Mouse (Mus musculus): ENCODE data around the gene Opa3.
A peak's percentile ranks its signal among the peaks of the same experiment; 100 is the strongest.

The Opa3 gene

DNA sequence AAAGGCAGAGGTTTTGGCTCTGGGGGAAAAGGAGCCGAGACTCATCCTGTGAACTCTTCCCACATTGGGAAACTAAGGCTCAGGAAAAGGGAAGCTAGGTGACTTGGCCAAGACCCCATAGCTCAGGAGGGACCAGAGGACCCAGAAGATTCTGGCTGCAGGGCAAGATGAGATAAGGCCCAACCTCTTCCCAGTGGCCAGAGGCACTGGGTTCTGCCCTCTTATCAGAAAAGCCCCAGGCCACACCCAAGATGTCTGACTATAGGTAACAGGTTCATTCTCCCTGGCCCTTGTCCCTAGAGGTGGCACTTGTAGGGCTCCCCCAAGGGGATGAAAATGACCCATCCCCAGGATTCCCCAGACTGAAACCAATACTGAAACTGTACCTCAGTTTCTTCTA is 18.7 kb downstream of the Opa3 start:
- DNase-seq (ENCODE audit: low spot score) = peak; percentile 61

DNA sequence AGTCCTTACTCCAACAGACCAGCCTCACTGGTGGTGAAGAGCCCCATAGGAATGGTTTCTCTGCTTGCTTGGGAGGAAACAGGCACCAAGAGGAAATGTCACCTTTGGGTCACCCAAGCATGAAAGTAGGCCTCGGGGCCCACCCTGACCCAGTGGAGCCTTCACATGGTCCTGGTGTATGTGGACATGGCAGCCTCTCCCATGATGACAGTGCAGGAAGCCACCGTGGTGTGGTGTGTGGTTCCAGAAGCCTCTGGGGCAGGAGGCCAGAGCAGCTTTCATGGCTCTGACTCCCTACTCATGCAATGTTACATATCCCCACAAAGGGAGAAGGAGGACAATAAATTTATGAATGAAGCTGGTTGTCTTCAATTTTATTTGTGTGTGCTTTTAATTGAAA is 19.4 kb downstream of the Opa3 start:
- no peak for DNase-seq (ENCODE audit: low spot score)

DNA sequence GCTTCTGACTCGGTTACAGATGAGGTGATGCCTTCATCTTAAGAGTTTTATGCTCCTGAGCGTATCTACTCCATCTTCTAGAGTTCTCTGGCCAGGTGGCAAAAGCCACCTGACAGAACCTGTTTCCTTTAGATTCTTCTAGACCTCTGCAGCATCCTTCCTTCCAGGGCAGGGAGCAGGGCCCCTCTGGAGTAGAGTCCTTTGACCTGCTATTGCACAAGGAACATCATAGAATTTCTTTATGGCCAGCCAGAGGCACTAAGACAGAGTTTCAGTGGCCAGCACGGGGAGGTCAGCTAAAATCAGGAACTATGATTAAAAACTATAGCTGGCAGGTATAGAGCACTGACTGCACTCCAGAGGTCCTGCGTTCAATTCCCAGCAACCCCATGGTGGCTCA is 23.9 kb downstream of the Opa3 start:
- DNase-seq (ENCODE audit: low spot score) = no peak

GRCm38 (mm10) chr7:19253437-19253836 is 25.3 kb downstream of the Opa3 start:
- DNase-seq (ENCODE audit: low spot score) = no peak

GRCm38 (mm10) chr7:19255395-19255794 is 27.3 kb downstream of the Opa3 start:
- no peak for DNase-seq (ENCODE audit: low spot score)

DNA sequence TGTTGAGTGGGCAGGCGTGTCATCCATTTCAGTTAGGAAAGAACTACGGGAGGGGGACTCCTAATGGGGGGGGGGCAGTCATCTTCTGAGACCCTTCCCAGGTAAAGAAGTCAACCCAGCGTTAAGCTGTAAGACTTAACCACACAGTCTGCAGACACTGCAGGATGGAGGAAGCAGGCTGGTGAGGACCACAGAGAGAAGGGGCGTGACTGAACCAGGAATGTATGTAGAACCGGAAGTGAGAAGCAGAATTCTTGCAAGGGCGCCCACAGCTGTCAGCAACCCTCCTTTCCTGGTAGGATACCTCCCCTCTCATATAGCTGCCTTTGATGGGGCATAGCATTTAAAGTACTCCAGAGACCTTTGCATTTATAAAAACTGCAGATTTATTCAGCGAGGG is 28.4 kb downstream of the Opa3 start:
- DNase-seq (ENCODE audit: low spot score) = no peak

DNA sequence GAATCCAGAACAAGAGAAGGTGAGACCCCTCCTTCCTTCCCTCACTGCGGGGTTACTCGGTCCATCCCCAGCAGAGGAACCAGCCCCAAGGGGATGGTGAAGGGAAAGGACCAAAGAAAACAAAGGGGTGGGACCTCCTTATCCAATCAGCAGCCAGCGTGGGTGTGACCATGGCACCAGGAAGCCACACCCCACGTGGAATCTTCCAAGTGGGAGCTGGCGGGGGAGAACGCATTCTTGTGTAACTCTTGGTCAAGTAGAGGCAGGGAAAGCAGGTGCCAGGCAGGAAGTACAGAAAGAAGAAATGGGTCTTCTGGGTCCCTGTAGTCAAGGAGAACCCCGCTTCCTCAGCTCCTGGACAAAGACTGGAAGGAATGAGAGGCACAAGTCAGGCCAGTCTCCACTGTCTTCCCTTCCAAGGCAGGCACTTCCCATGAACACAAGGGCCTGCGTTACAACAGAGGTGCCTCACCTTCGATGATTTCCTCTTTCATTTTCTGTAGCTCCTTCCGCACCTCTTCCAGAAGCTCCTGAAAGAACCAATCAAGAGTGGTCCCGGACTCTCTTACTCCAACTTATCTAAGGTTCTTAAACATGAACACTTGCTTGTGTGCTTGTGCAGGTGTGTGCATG is 29.4 kb downstream of the Opa3 start:
- DNase-seq (ENCODE audit: low spot score) = peak; percentile 92

- DNase-seq (ENCODE audit: low spot score) = no peak
Observed at GRCm38 (mm10) chr7:19258336-19258735, 30.2 kb downstream of the Opa3 start.

GRCm38 (mm10) chr7:19265147-19265546 is 37.0 kb downstream of the Opa3 start:
- DNase-seq (ENCODE audit: low spot score) = peak; percentile 66

DNA sequence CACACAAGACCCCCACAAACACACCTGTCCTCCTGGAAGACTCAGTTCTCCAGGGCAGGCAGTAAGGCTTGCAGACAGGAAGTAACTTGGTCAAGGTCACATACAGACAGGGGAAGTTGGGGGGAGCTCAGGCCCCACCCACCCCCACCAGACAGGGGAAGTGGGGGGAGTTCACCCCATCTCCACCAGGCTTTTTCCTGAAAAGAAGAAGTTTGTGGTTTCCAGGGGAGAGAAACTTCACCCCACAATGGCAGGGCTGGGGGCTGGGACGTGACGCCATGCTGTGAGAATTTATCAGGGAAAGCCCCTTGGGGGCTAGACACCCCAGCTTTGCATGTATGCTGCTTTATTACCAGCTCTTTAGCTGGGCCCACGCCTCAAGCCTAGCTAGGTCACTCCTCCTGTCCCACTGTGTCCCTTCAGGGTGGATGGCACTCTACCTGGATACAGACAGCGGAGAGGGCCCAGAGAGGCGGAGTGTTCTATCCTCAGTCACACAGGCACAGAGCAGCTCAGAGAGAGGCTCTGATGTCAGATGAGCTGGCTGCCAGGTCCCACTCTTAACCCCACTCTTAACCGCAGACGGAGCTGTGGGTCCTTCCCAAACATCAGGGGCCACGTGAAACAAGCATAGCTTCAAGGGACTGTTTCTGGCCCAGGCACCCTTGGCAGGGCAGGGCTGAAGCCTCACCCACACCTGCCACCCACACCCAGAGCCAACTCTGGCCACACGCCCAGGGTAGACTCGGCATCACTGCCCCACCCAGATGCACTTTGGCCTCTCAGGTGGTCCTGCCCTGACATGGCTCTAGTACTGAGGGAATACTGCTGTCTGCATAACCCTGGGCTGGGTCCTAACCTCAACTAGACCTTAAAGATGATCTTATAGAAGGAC is 38.0 kb downstream of the Opa3 start:
- DNase-seq (ENCODE audit: low spot score) = no peak

GRCm38 (mm10) chr7:19267051-19267450 is 38.9 kb downstream of the Opa3 start:
- no peak for DNase-seq (ENCODE audit: low spot score)

- no peak for DNase-seq (ENCODE audit: low spot score)
Observed at GRCm38 (mm10) chr7:19268993-19269681, 41.0 kb downstream of the Opa3 start.

DNA sequence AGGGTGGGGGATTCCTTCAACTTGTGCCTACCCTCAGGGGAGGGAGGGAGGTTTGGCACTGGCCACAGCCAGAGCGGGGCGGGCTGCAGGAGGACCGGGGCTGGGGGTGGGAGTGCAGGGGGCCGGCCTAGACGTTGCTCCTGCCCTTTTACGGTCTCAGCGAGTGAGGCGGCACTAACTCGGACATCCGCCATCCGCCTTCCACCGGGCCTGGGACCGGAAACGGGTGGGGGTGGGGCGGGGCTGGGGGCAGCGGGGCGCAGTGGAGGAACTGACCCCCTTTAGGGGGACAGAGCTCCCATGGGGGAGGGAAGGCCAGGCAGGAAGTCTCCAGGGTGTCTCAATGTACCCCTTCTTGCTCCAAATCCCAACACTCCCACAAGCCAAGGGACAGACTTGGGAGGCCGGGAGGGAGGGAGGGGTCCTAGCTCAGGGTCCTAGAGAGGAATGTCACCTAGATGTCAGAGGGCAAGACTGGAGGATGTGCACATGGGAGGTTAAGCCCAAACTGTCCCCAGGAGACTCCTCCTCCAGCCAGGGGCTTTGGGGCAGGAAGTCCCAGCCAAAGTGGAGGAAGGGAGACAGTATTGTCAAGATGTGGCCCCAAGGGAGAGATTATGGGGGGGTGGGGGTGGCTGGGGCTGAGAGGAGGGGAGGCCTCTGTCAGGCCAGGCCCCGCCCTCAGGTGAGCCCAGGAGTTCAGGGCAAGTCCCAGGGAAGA is 41.7 kb downstream of the Opa3 start:
- DNase-seq (ENCODE audit: low spot score) = no peak

- DNase-seq (ENCODE audit: low spot score) = no peak
Observed at GRCm38 (mm10) chr7:19270509-19271237, 42.5 kb downstream of the Opa3 start.

DNA sequence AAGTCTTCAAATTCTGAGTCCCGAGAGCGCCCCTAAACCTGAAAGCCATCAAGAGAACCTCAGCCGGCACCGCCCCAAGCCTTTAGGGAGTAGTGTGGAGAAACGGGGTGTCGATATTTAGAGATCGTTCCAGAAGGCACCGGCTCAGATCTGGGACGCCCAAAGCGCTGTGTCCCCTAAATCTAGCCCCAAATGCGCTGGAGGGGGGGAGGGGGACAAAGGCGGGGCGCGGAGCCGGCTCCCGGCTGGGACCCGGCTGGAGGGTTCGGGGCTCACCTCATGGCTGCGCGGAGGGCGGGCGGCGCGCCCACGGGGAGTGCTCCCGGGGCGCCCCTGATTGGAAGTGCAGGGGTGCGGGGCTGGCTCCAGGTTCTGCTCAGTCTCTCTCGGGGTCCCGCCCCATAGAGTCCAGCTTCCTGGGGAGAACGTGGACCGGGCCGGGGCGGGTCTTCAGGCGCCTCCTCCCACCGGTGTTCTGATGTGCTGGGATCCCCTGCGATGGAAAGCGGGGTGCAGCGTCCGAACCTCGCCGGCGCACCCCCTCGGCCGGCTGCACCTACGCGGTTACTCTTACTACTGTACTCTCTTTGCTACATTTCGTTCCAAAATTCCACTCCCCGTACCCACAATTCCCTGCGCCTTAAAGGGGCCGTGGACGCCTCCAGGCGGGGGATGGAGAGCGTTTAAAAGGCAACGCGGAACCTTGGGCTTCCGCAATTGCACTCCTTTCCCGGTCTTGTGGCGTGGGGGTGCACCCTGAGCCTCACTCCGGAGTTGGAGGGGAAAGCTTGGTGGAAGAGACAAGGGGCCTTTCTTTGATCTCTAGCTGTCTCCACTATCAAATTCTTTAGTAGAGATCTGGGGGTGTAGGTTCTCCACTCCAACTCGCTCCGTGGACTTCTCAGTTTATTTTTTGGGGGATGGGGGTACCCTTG is 43.4 kb downstream of the Opa3 start, which contains the start of gene Vasp:
Gene Vasp, minus strand, starts transcription at position 580 of the 935 bp plus-strand sequence.
- DNase-seq (ENCODE audit: low spot score) = peak; percentile 87

- peak; percentile 80 for DNase-seq (ENCODE audit: low spot score)
Observed at GRCm38 (mm10) chr7:19272173-19272764, 44.1 kb downstream of the Opa3 start.

DNA sequence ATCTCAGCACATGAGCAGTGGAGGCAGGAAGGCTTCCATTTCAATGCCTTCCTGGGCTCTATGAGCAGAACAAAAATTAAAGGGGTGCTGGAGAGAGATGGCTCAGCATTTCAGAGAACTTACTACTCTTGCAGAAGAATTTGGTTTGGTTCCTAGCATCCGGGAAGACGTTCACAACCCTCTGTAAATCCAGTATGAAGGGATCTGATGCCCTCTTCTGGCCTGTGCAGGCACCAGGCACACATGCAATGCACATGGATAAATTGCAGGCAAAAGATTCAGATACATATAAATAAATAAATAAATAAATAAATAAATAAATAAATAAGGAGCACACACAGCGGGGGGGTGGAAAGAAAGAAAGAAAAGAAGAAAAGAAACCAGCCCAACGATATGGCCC is 48.1 kb downstream of the Opa3 start:
- DNase-seq (ENCODE audit: low spot score) = no peak

DNA sequence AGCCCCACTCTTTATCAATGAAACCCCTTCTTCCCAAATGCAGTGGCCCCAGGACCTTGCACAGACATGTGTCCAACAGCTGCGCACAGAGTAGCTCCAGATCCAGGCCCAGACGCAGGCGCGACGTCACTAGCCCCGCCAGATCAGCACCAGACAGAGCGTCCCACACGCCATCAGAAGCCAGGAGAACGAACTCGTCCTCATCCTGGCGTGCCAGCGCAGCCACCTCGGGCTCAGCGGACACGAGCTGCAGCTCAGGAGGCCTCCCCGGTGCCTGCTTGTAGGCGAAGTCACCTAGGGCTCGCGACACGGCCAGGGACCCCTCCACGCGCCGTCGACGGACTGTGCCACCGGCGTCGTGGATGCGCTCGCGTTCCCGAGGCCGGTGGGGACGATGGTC is 50.9 kb downstream of the Opa3 start:
- no peak for DNase-seq (ENCODE audit: low spot score)

DNA sequence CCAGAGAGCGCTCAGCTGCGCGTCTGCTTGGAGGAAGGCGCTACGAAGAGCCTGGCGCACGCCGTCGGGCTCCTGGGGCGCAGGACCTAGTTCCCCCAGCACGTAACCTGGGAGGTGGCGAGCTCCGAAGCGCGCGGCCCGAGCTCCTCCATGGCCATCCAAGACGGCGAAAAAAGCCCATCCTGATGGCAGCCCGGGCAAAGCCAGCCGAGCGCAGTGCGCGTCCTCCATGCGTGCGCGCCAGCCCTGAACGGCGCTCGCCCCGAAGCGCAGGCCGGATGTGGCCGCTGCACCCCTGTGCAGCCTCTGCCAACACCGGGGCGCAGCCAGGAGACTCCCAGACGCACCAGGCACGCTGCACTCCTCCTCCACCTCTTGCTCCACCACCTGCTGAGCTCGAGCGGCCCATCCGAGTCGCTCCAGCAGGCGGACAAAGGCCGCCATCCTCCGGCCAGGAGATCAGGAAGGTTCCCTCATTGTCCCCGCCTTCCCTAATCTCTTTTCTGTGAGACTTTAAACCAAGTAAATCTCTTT is 51.5 kb downstream of the Opa3 start, which contains the start of gene Ppm1n:
Gene Ppm1n, minus strand, starts transcription at position 484 of the 534 bp plus-strand sequence.
- DNase-seq (ENCODE audit: low spot score) = no peak
